Mouse (Mus musculus) midbrain, embryonic 13.5 days (tissue): ENCODE results near the gene Piga. TPM values are rescaled to one million over a fixed set of nuclear protein-coding genes. Genes with fewer than 3 reads are reported as not detected.

Source experiments
- ATAC-seq: fragments of 200-750 bp; cut with Nextera tagmentation; 2 replicates; pipeline ENCODE4 v1.8.0; 2017; ENCODE audit warnings: mild to moderate bottlenecking, moderate TSS enrichment, moderate library complexity
- H3K27ac ChIP-seq: fragments of 300-500 bp; sonication (generic); 2 replicates; pipeline ENCODE4 v1.5.1; 2015; ENCODE audit warnings: inconsistent platforms, mild to moderate bottlenecking, moderate library complexity
- H3K27me3 ChIP-seq: fragments of 300-500 bp; sonication (generic); 2 replicates; pipeline ENCODE4 v1.6.1; 2015; ENCODE audit warnings: mild to moderate bottlenecking, inconsistent platforms
- H3K36me3 ChIP-seq: fragments of 300-500 bp; sonication (generic); 2 replicates; pipeline ENCODE4 v1.6.1; 2015; ENCODE audit warnings: mild to moderate bottlenecking, inconsistent platforms
- H3K4me1 ChIP-seq: fragments of 300-500 bp; sonication (generic); replicated peaks from 2 replicates; pipeline ENCODE4 v1.6.1; 2015; ENCODE audit warnings: inconsistent platforms
- H3K4me2 ChIP-seq: fragments of 300-500 bp; sonication (generic); replicated peaks from 2 replicates; pipeline ENCODE4 v1.6.1; 2015; ENCODE audit warnings: moderate library complexity, mild to moderate bottlenecking, inconsistent platforms
- H3K4me3 ChIP-seq: fragments of 300-500 bp; sonication (generic); replicated peaks from 2 replicates; pipeline ENCODE4 v1.5.1; 2015; ENCODE audit warnings: mild to moderate bottlenecking, inconsistent platforms
- H3K9ac ChIP-seq: fragments of 300-500 bp; sonication (generic); replicated peaks from 2 replicates; pipeline ENCODE4 v1.6.1; 2015; ENCODE audit warnings: mild to moderate bottlenecking, inconsistent platforms
- H3K9me3 ChIP-seq: fragments of 300-500 bp; sonication (generic); 2 replicates; pipeline ENCODE4 v1.6.1; 2016; ENCODE audit warnings: mild to moderate bottlenecking, inconsistent platforms
- WGBS: fragments of 180-500 bp; shearing (Covaris S2); methylation state at CpG from one replicate; pipeline ENCODE4 v1.1.7; 2015; 5-methylcytosine and 5-hydroxymethylcytosine counted together
- polyA plus RNA-seq: library from polyadenylated mRNA; unstranded; fragments of >200 nt; fragmentation: Nextera tagmentation; extraction: Ambion mirVana; gene quantifications from 2 replicates; pipeline ENCODE4 v1.2.1, GENCODE M21; 2015

The Piga gene
- polyA plus RNA-seq, 1 experiment from 2014 or later: 8.3 TPM

GRCm38 (mm10) chrX:164410562-164410961 lies 9.0 kb upstream of the Piga start:
- no peak for ATAC-seq
- H3K9ac ChIP-seq: no peak overlapping the region
- no peaks in the 10 kb centered on the region for H3K4me1 ChIP-seq
- H3K27ac ChIP-seq: no peak overlapping the region
- 83% methylated on average over 1 of the region's 1 CpGs for WGBS
- H3K9me3 ChIP-seq: no peaks in the 10 kb centered on the region
- H3K36me3 ChIP-seq: no peaks in the 10 kb centered on the region
- no peak overlapping the region for H3K4me2 ChIP-seq
- no peak overlapping the region for H3K4me3 ChIP-seq
- peaks cover 4% of the 10 kb centered on the region; the same call in 1 of the 2 replicates for H3K27me3 ChIP-seq

GRCm38 (mm10) chrX:164416803-164417202 lies 2.8 kb upstream of the Piga start:
- WGBS: 85% methylated on average over 2 of the region's 2 CpGs
- peaks cover 9% of the 10 kb centered on the region; the same call in 1 of the 2 replicates for H3K4me1 ChIP-seq
- no peak overlapping the region for H3K4me3 ChIP-seq
- no peak overlapping the region for H3K27ac ChIP-seq
- H3K9me3 ChIP-seq: no peaks in the 10 kb centered on the region
- H3K36me3 ChIP-seq: no peaks in the 10 kb centered on the region
- no peak overlapping the region for H3K9ac ChIP-seq
- peaks cover 11% of the 10 kb centered on the region; the same call in 1 of the 2 replicates for H3K27me3 ChIP-seq
- no peak for ATAC-seq
- no peak overlapping the region for H3K4me2 ChIP-seq

- Histone ChIP-seq H3K9ac (no peak overlapping the region), H3K27me3 (peaks cover 11% of the 10 kb centered on the region; the same call in 1 of the 2 replicates), H3K36me3 (no peaks in the 10 kb centered on the region), H3K9me3 (no peaks in the 10 kb centered on the region), H3K27ac (no peak overlapping the region), H3K4me1 (peaks cover 9% of the 10 kb centered on the region; the same call in 1 of the 2 replicates), H3K4me2 (no peak overlapping the region), H3K4me3 (no peak overlapping the region)
- no peak for ATAC-seq
Measured at GRCm38 (mm10) chrX:164418008-164418407, 1.6 kb upstream of the Piga start.

GRCm38 (mm10) chrX:164419955-164420354 lies 368 bp downstream of the Piga start:
- Histone ChIP-seq H3K4me3 (peak overlapping the region; percentile 54), H3K4me2 (peak overlapping the region; percentile 59), H3K4me1 (peaks cover 9% of the 10 kb centered on the region; the same call in 1 of the 2 replicates), H3K27ac (0 out of 2 replicates have a peak overlapping the region, but pooled peaks have one; percentile 30), H3K27me3 (peaks cover 7% of the 10 kb centered on the region; the same call in 1 of the 2 replicates), H3K9me3 (no peaks in the 10 kb centered on the region), H3K36me3 (no peaks in the 10 kb centered on the region), H3K9ac (peak overlapping the region; percentile 65)
- no peak; the same call in 1 of the 2 replicates for ATAC-seq
- 29% methylated on average over 13 of the region's 13 CpGs for WGBS

- Histone ChIP-seq H3K27me3 (peaks cover 7% of the 10 kb centered on the region; the same call in 1 of the 2 replicates), H3K27ac (no peak overlapping the region), H3K9ac (peak overlapping the region; percentile 65; the same call in 1 of the 2 replicates), H3K4me3 (peak overlapping the region; percentile 54), H3K9me3 (no peaks in the 10 kb centered on the region), H3K4me1 (peaks cover 9% of the 10 kb centered on the region; the same call in 1 of the 2 replicates), H3K36me3 (no peaks in the 10 kb centered on the region), H3K4me2 (peak overlapping the region; percentile 59)
- WGBS: 58% methylated on average over 3 of the region's 3 CpGs
- ATAC-seq: no peak
Measured at GRCm38 (mm10) chrX:164420518-164420917, 931 bp downstream of the Piga start.

GRCm38 (mm10) chrX:164424821-164425220 lies 5.2 kb downstream of the Piga start:
- no peak overlapping the region for H3K4me2 ChIP-seq
- peaks cover 9% of the 10 kb centered on the region; the same call in 1 of the 2 replicates for H3K4me1 ChIP-seq
- peaks cover 6% of the 10 kb centered on the region; the same call in 1 of the 2 replicates for H3K27me3 ChIP-seq
- H3K9me3 ChIP-seq: no peaks in the 10 kb centered on the region
- no peaks in the 10 kb centered on the region for H3K36me3 ChIP-seq
- no peak for ATAC-seq
- H3K27ac ChIP-seq: no peak overlapping the region
- no peak overlapping the region for H3K4me3 ChIP-seq
- H3K9ac ChIP-seq: no peak overlapping the region
- WGBS: 87% methylated on average over 1 of the region's 1 CpGs

GRCm38 (mm10) chrX:164427295-164427694 lies 7.7 kb downstream of the Piga start:
- no peaks in the 10 kb centered on the region for H3K9me3 ChIP-seq
- no peak for ATAC-seq
- H3K4me1 ChIP-seq: no peaks in the 10 kb centered on the region
- H3K4me3 ChIP-seq: no peak overlapping the region
- H3K27ac ChIP-seq: no peak overlapping the region
- no peak overlapping the region for H3K9ac ChIP-seq
- H3K27me3 ChIP-seq: peaks cover 3% of the 10 kb centered on the region; the same call in 1 of the 2 replicates
- 96% methylated on average over 4 of the region's 4 CpGs for WGBS
- H3K4me2 ChIP-seq: no peak overlapping the region
- peaks cover 7% of the 10 kb centered on the region; the same call in 1 of the 2 replicates for H3K36me3 ChIP-seq

GRCm38 (mm10) chrX:164428224-164428623 lies 8.6 kb downstream of the Piga start:
- Histone ChIP-seq H3K9me3 (no peaks in the 10 kb centered on the region), H3K4me3 (no peak overlapping the region), H3K27me3 (peaks cover 3% of the 10 kb centered on the region; the same call in 1 of the 2 replicates), H3K4me2 (no peak overlapping the region), H3K9ac (no peak overlapping the region), H3K4me1 (no peaks in the 10 kb centered on the region), H3K36me3 (peaks cover 11% of the 10 kb centered on the region; the same call in 1 of the 2 replicates), H3K27ac (no peak overlapping the region)
- no peak for ATAC-seq
- WGBS: 88% methylated on average over 2 of the region's 2 CpGs

- Histone ChIP-seq H3K36me3 (peaks cover 11% of the 10 kb centered on the region; the same call in 1 of the 2 replicates), H3K27me3 (peaks cover 3% of the 10 kb centered on the region; the same call in 1 of the 2 replicates), H3K4me1 (no peaks in the 10 kb centered on the region), H3K4me3 (no peak overlapping the region), H3K9me3 (no peaks in the 10 kb centered on the region), H3K27ac (no peak overlapping the region), H3K4me2 (no peak overlapping the region), H3K9ac (no peak overlapping the region)
- WGBS: 89% methylated on average over 6 of the region's 6 CpGs
- ATAC-seq: no peak
Measured at GRCm38 (mm10) chrX:164430621-164431020, 11.0 kb downstream of the Piga start.

GRCm38 (mm10) chrX:164431133-164431532 lies 11.5 kb downstream of the Piga start:
- ATAC-seq: no peak
- 93% methylated on average over 2 of the region's 2 CpGs for WGBS
- H3K4me1 ChIP-seq: no peaks in the 10 kb centered on the region
- H3K27ac ChIP-seq: no peak overlapping the region
- no peak overlapping the region for H3K9ac ChIP-seq
- peaks cover 11% of the 10 kb centered on the region; the same call in 1 of the 2 replicates for H3K36me3 ChIP-seq
- no peak overlapping the region for H3K4me2 ChIP-seq
- no peaks in the 10 kb centered on the region for H3K9me3 ChIP-seq
- H3K4me3 ChIP-seq: no peak overlapping the region
- H3K27me3 ChIP-seq: peaks cover 3% of the 10 kb centered on the region; the same call in 1 of the 2 replicates

GRCm38 (mm10) chrX:164431541-164431940 lies 12.0 kb downstream of the Piga start:
- ATAC-seq: no peak
- Histone ChIP-seq H3K36me3 (peaks cover 11% of the 10 kb centered on the region; the same call in 1 of the 2 replicates), H3K4me1 (no peaks in the 10 kb centered on the region), H3K27me3 (peaks cover 3% of the 10 kb centered on the region; the same call in 1 of the 2 replicates), H3K4me2 (no peak overlapping the region), H3K9ac (no peak overlapping the region), H3K27ac (no peak overlapping the region), H3K9me3 (no peaks in the 10 kb centered on the region), H3K4me3 (no peak overlapping the region)
- WGBS: 92% methylated on average over 6 of the region's 6 CpGs

- H3K4me3 ChIP-seq: no peak overlapping the region
- H3K36me3 ChIP-seq: peaks cover 11% of the 10 kb centered on the region; the same call in 1 of the 2 replicates
- ATAC-seq: no peak
- H3K4me1 ChIP-seq: no peaks in the 10 kb centered on the region
- H3K9ac ChIP-seq: no peak overlapping the region
- H3K27me3 ChIP-seq: peaks cover 3% of the 10 kb centered on the region; the same call in 1 of the 2 replicates
- H3K9me3 ChIP-seq: no peaks in the 10 kb centered on the region
- no peak overlapping the region for H3K4me2 ChIP-seq
- no peak overlapping the region for H3K27ac ChIP-seq
- WGBS: 97% methylated on average over 9 of the region's 9 CpGs
Measured at GRCm38 (mm10) chrX:164432682-164433081, 13.1 kb downstream of the Piga start.
